Comparison of ENCODE assay signal across 8 mouse cellular contexts in the genomic region with DNA sequence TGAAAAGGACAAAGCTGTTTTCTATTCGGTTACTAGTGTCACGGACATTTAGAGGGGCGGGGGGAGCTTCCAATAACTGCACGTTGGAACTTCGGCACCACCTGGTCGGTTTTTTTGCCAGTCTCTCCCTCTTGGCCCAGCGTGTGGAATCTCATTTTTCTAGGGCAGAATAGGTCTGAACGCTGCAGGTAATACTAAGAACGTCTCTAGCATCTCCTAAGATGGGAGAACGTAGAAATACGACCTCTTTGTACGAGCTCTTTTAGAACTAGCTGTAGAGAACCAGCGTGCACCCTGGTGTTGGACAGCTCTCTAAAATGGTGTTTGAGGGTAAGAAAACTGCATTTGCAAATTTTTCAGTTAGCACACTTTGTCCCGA. TPM values are rescaled to one million over a fixed set of nuclear protein-coding genes. Genes with fewer than 3 reads are reported as not detected.
DNase-seq lines count a peak whose midpoint lies in the region; ATAC-seq and TF ChIP-seq lines count a peak whose summit lies in the region.

No protein-coding gene starts in this region.

- peaks cover 9% of the 10 kb centered on the region; the same call in 1 of the 2 replicates for H3K36me3 ChIP-seq in hindbrain, embryonic 14.5 days (replicated peaks; ENCODE audit: control insufficient read depth, insufficient read depth)
- peaks cover 6% of the 10 kb centered on the region for H3K36me3 ChIP-seq in midbrain, embryonic 14.5 days (ENCODE audit: control insufficient read depth, insufficient read depth, low read length)

- DNase-seq in layer of hippocampus, adult 2 months (ENCODE audit: low spot score in 2 of 2) = no peak
- no peak for DNase-seq in layer of hippocampus, adult 8-10 months (ENCODE audit: low spot score in 2 of 2)
- peak; percentile 42 for DNase-seq in hindbrain, embryonic 14.5 days (ENCODE audit: low spot score)
- no peak for DNase-seq in midbrain, embryonic 14.5 days
- no peak for DNase-seq in frontal cortex, adult 2 months (ENCODE audit: extremely low spot score in 1 of 2, low spot score in 1 of 2)
- no peak for DNase-seq in left cerebral cortex, postnatal 4 days

- peak overlapping the region; percentile 98 for H3K4me3 ChIP-seq in layer of hippocampus, adult 2 months
- H3K4me3 ChIP-seq in bone marrow, adult 2 months (replicated peaks; ENCODE audit: control insufficient read depth, low read depth, low read length) = peak overlapping the region; percentile 85
- H3K4me3 ChIP-seq in hindbrain, embryonic 14.5 days (replicated peaks; ENCODE audit: low read length) = peak overlapping the region; percentile 92
- H3K4me3 ChIP-seq in midbrain, embryonic 14.5 days (replicated peaks; ENCODE audit: low read depth, low read length) = peak overlapping the region; percentile 74

- intact Hi-C loops in left cerebral cortex, postnatal 4 days (cut with DNase I) = no loop called here

- H3K4me2 ChIP-seq in hindbrain, embryonic 14.5 days (replicated peaks) = peak overlapping the region; percentile 73
- peak overlapping the region; percentile 60 for H3K4me2 ChIP-seq in midbrain, embryonic 14.5 days (ENCODE audit: low read length)

- no peak for ATAC-seq in hindbrain, embryonic 14.5 days (ENCODE audit: low FRiP score)
- ATAC-seq in midbrain, embryonic 14.5 days (ENCODE audit: low FRiP score, low TSS enrichment) = no peak
- ATAC-seq in granulocyte monocyte progenitor cell, adult 5-6 weeks (replicated peaks; ENCODE audit: poor library complexity, severe bottlenecking) = no peak

- H3K27me3 ChIP-seq in hindbrain, embryonic 14.5 days (ENCODE audit: control insufficient read depth, insufficient read depth, low read length) = no peaks in the 10 kb centered on the region
- H3K27me3 ChIP-seq in midbrain, embryonic 14.5 days (ENCODE audit: control insufficient read depth, insufficient read depth, low read length) = no peaks in the 10 kb centered on the region

- H3K27ac ChIP-seq in layer of hippocampus, adult 2 months = peak overlapping the region; percentile 90
- peak overlapping the region; percentile 76 for H3K27ac ChIP-seq in bone marrow, adult 2 months (ENCODE audit: control insufficient read depth, insufficient read depth, low read depth, low read length, poor library complexity)
- peak overlapping the region; percentile 89 for H3K27ac ChIP-seq in hindbrain, embryonic 14.5 days
- H3K27ac ChIP-seq in midbrain, embryonic 14.5 days (replicated peaks; ENCODE audit: low read depth, low read length) = peak overlapping the region; percentile 93

- no peaks in the 10 kb centered on the region; the same call in 1 of the 2 replicates for H3K4me1 ChIP-seq in bone marrow, adult 2 months (ENCODE audit: control insufficient read depth, insufficient read depth, low read length)
- peaks cover 20% of the 10 kb centered on the region for H3K4me1 ChIP-seq in hindbrain, embryonic 14.5 days (replicated peaks; ENCODE audit: control insufficient read depth, insufficient read depth, low read length)
- H3K4me1 ChIP-seq in midbrain, embryonic 14.5 days (ENCODE audit: control insufficient read depth, insufficient read depth, low read length) = peaks cover 17% of the 10 kb centered on the region

- no peaks in the 10 kb centered on the region for H3K9me3 ChIP-seq in hindbrain, embryonic 14.5 days (ENCODE audit: control insufficient read depth, low read length)
- no peaks in the 10 kb centered on the region for H3K9me3 ChIP-seq in midbrain, embryonic 14.5 days (ENCODE audit: control insufficient read depth, low read length)

- no peak for TF ChIP-seq POLR2A in bone marrow, adult 2 months (IDR thresholded peaks at IDR 0.05; ENCODE audit: borderline replicate concordance, control insufficient read depth, low read depth, low read length)

- no peak for TF ChIP-seq CTCF in layer of hippocampus, adult 2 months (conservative IDR thresholded peaks at IDR 0.05)
- no peak for TF ChIP-seq CTCF in bone marrow, adult 2 months (IDR thresholded peaks at IDR 0.05; ENCODE audit: control insufficient read depth, insufficient read depth, low read length)

- H3K9ac ChIP-seq in hindbrain, embryonic 14.5 days = peak overlapping the region; percentile 82
- peak overlapping the region; percentile 85 for H3K9ac ChIP-seq in midbrain, embryonic 14.5 days (replicated peaks; ENCODE audit: low read length)

- WGBS in bone marrow, adult 2 months = under 1% methylated on average over 14 of the region's 14 CpGs
- WGBS in hindbrain, embryonic 14.5 days = 0% methylated on average over 14 of the region's 14 CpGs
- under 1% methylated on average over 14 of the region's 14 CpGs for WGBS in midbrain, embryonic 14.5 days

RNA-seq across cellular contexts. Expression of a gene that starts 0.7 kb away (rescaled TPM):
- 10 to 100 TPM; 70.3 to 72.3 TPM for total RNA-seq in layer of hippocampus, adult 2 months (2021)
- total RNA-seq in layer of hippocampus, adult 8-10 months (2022) = 10 to 100 TPM; 54.4 to 75.4 (median 58.0) TPM
- 210 and 334 TPM in 2 replicates for polyA plus RNA-seq in bone marrow, adult 2 months (2011; ENCODE audit: insufficient read depth, insufficient read length, low replicate concordance, missing spikeins)
- polyA plus RNA-seq in hindbrain, embryonic 14.5 days (2014; fragmentation: Nextera tagmentation; extraction: Ambion mirVana) = 54.0 and 65.1 TPM in 2 replicates
- polyA plus RNA-seq in midbrain, embryonic 14.5 days (2014; fragmentation: Nextera tagmentation; extraction: Ambion mirVana) = 31.8 and 69.8 TPM in 2 replicates
- polyA plus RNA-seq in frontal cortex, adult 2 months (2012; rRNA removed) = 86.9 and 96.3 TPM in 2 replicates
- 65.6 and 67.9 TPM in 2 replicates for total RNA-seq in granulocyte monocyte progenitor cell, adult 5-6 weeks (2014; fragmentation: Nextera tagmentation)
- total RNA-seq in granulocyte monocyte progenitor cell, adult 5-6 weeks (2017) = 105 and 142 TPM in 2 replicates
- 10 to 100 TPM; 77.2 to 90.3 TPM for total RNA-seq in left cerebral cortex, postnatal 4 days (2021)

RNA-seq across cellular contexts. Expression of a gene that starts 34.3 kb away (rescaled TPM):
- total RNA-seq in layer of hippocampus, adult 2 months (2021) = 100 to 1,000 TPM; 210 to 212 TPM
- total RNA-seq in layer of hippocampus, adult 8-10 months (2022) = 100 to 1,000 TPM; 206 to 238 (median 222) TPM
- polyA plus RNA-seq in bone marrow, adult 2 months (2011; ENCODE audit: insufficient read depth, insufficient read length, low replicate concordance, missing spikeins) = 70.2 and 105 TPM in 2 replicates
- polyA plus RNA-seq in hindbrain, embryonic 14.5 days (2014; fragmentation: Nextera tagmentation; extraction: Ambion mirVana) = 17.4 and 20.0 TPM in 2 replicates
- 15.5 and 17.6 TPM in 2 replicates for polyA plus RNA-seq in midbrain, embryonic 14.5 days (2014; fragmentation: Nextera tagmentation; extraction: Ambion mirVana)
- polyA plus RNA-seq in frontal cortex, adult 2 months (2012; rRNA removed) = 175 and 204 TPM in 2 replicates
- total RNA-seq in granulocyte monocyte progenitor cell, adult 5-6 weeks (2014; fragmentation: Nextera tagmentation) = 11.0 and 12.9 TPM in 2 replicates
- 8.8 and 14.8 TPM in 2 replicates for total RNA-seq in granulocyte monocyte progenitor cell, adult 5-6 weeks (2017)
- total RNA-seq in left cerebral cortex, postnatal 4 days (2021) = 10 to 100 TPM; 84.7 to 99.6 TPM

Comparison
In these comparisons a context has a peak if more than half of its experiments do, and no peak if none do; other contexts are left out.
1. RNA of a gene that starts 34.3 kb away (total RNA-seq): 206 to 238 TPM in layer of hippocampus, adult 8-10 months, 210 to 212 TPM in layer of hippocampus, adult 2 months and 84.7 to 99.6 TPM in left cerebral cortex, postnatal 4 days; 8.8 to 14.8 TPM in granulocyte monocyte progenitor cell, adult 5-6 weeks; every median in the first group is over 4 times any median in the second.
2. Peak in every context shown above with its lines, with median percentiles within 50 percentile points of each other: H3K27ac ChIP-seq and H3K4me3 ChIP-seq.